Mouse (Mus musculus) hindbrain, embryonic 10.5 days (tissue): ENCODE results near the gene Cd81. TPM values are rescaled to one million over a fixed set of nuclear protein-coding genes. Genes with fewer than 3 reads are reported as not detected.

ENCODE experiments used
- DNase-seq: peaks from one replicate; pipeline ENCODE4 v3.0.0-alpha.2; 2017; ENCODE audit warnings: low spot score
- H3K27ac ChIP-seq: fragments of 300-500 bp; sonication (generic); 2 replicates; pipeline ENCODE4 v1.5.1; 2016; ENCODE audit warnings: mild to moderate bottlenecking, moderate library complexity
- H3K27me3 ChIP-seq: fragments of 300-500 bp; sonication (generic); 2 replicates; pipeline ENCODE4 v1.6.1; 2016; ENCODE audit warnings: mild to moderate bottlenecking; ENCODE audit not compliant: poor library complexity, insufficient read depth, severe bottlenecking
- H3K36me3 ChIP-seq: fragments of 300-500 bp; sonication (generic); 2 replicates; pipeline ENCODE4 v1.6.1; 2016; ENCODE audit warnings: mild to moderate bottlenecking, moderate library complexity
- H3K4me1 ChIP-seq: fragments of 300-500 bp; sonication (generic); replicated peaks from 2 replicates; pipeline ENCODE4 v1.6.1; 2016; ENCODE audit warnings: mild to moderate bottlenecking
- H3K4me3 ChIP-seq: fragments of 300-500 bp; sonication (generic); 2 replicates; pipeline ENCODE4 v1.5.1; 2016; ENCODE audit warnings: mild to moderate bottlenecking, moderate library complexity
- H3K9me3 ChIP-seq: fragments of 300-500 bp; sonication (generic); 2 replicates; pipeline ENCODE4 v1.6.1; 2016; ENCODE audit warnings: mild to moderate bottlenecking, moderate library complexity
- WGBS: fragments of 180-500 bp; shearing (Covaris S2); methylation state at CpG from one replicate; pipeline ENCODE4 v1.1.7; 2016; 5-methylcytosine and 5-hydroxymethylcytosine counted together
- polyA plus RNA-seq: library from polyadenylated mRNA; unstranded; fragments of >200 nt; fragmentation: Nextera tagmentation; extraction: Ambion mirVana; gene quantifications from 2 replicates; pipeline ENCODE4 v1.2.1, GENCODE M21; 2016

The Cd81 gene
- polyA plus RNA-seq, 1 experiment from 2014 or later, result 238 TPM

DNA sequence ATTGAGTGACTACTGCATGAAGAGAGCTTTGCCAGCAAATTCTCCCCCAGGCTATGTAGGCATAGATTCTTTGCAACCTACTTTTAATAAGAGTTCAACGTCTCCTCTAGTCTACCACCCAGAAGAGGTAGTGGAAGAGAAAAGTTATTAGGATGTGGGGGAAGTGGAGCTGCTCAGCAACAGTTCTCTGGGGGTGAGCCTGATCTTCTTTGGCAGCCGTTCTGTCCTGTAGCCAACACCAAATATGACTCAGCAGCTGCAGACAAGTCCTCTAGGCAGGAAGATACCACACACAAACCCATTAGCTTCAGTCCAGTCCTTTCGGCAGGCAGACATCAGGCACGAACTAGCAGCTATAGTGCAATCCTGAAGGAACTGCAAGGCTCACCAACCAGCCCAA lies 48.2 kb downstream of the Cd81 start:
- Histone ChIP-seq H3K4me1 (no peaks in the 10 kb centered on the region), H3K27me3 (peaks cover 34% of the 10 kb centered on the region), H3K36me3 (no peaks in the 10 kb centered on the region), H3K27ac (no peak overlapping the region), H3K4me3 (no peak overlapping the region), H3K9me3 (no peaks in the 10 kb centered on the region)
- no peak for DNase-seq
- WGBS, result 82% methylated on average over 4 of the region's 4 CpGs

DNA sequence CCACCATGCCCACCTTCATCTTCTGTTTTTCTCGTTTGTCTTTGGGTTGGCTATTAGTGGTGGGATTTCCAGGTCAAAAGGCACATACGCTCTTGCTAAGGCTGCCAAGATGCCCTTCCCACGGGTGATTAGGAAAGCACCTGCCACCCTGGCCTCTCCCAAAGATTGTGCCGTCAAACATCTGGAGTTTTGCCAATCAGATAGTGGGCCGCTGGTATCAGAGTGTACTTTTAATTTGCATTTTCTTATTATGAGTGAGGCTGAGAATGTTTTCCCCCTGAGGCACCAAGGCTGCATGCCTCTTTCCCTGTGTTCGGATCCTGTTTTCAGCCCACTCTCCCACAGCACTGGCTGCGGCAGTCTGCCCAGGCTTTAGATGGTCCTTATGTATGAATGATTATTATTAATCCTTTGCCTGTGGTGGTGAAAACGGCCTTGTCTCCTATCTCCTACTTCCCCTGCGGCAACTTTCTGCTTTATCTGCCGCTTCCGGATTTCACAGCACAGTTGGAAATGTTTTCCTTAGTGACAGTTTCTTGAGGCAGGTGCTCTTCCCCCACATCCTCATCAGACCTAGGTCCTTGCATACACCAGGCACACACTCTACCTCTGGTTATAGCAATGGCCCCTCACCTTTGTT lies 52.8 kb downstream of the Cd81 start:
- Histone ChIP-seq H3K27me3 (peaks cover 71% of the 10 kb centered on the region), H3K9me3 (no peaks in the 10 kb centered on the region), H3K4me1 (peaks cover 36% of the 10 kb centered on the region), H3K27ac (no peak overlapping the region), H3K4me3 (no peak overlapping the region), H3K36me3 (no peaks in the 10 kb centered on the region)
- WGBS, result 75% methylated on average over 11 of the region's 11 CpGs
- DNase-seq, result no peak

- Histone ChIP-seq H3K4me3 (peak within 1 kb of the TSS; percentile 51), H3K4me1 (peaks cover 36% of the 10 kb centered on the region), H3K9me3 (no peaks in the 10 kb centered on the region), H3K27me3 (peaks cover 78% of the 10 kb centered on the region), H3K36me3 (no peaks in the 10 kb centered on the region), H3K27ac (0 out of 2 replicates have a peak within 1 kb of the TSS, but pooled peaks have one; percentile 13)
- DNase-seq, result no peak
- WGBS, result 68% methylated on average over 4 of the region's 4 CpGs
Observed at GRCm38 (mm10) chr7:143106062-143106461, 53.5 kb downstream of the Cd81 start, which contains the start of gene Kcnq1. Gene Kcnq1, plus strand, starts transcription at chr7:143106362.

DNA sequence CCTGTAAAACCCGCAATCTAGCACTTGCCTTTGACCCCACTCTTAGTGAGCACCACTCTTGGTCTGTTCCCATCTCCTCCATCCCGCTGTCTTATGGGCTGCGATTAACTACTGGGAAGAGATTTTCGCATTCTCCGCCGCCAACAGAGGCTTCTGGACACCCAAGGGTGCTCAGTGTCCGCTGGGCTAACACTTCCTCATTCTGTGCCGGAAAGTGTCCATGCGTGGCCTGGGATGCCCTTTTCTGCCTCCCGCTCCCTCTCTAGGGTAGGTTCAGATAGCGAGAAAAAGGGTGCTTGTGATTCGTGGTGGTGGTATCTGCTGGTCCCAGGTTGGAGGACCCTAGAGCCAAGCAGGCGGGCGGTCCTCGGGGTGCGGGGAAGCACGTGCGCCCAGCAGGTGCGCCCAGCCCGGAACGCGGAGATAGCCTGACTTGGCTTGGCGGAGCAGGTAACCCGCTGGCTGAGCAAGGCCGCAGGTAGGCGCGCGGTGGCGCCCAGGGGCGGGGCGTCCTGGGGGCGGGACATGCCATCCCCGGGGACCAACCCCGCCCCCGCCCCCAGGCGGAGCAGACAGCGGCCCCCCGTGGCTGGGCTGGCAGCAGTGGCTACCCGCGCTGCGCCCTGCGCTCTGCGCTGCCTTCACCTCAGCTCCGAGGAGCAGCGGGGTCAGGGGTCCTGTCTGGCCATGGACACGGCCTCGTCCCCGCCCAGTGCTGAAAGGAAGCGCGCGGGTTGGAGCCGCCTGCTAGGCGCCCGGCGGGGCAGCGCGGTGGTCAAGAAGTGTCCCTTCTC lies 54.3 kb downstream of the Cd81 start:
- peaks cover 82% of the 10 kb centered on the region for H3K27me3 ChIP-seq
- peak; percentile 26 for DNase-seq
- no peaks in the 10 kb centered on the region for H3K9me3 ChIP-seq
- H3K36me3 ChIP-seq, result no peaks in the 10 kb centered on the region
- peaks cover 36% of the 10 kb centered on the region for H3K4me1 ChIP-seq
- peak overlapping the region; percentile 51 for H3K4me3 ChIP-seq
- 0 out of 2 replicates have a peak overlapping the region, but pooled peaks have one; percentile 13 for H3K27ac ChIP-seq
- 7% methylated on average over 56 of the region's 57 CpGs for WGBS

GRCm38 (mm10) chr7:143108200-143108599 lies 55.7 kb downstream of the Cd81 start:
- 53% methylated on average over 5 of the region's 5 CpGs for WGBS
- Histone ChIP-seq H3K27me3 (peaks cover 75% of the 10 kb centered on the region), H3K27ac (no peak overlapping the region), H3K9me3 (no peaks in the 10 kb centered on the region), H3K4me1 (peaks cover 36% of the 10 kb centered on the region), H3K4me3 (no peak overlapping the region), H3K36me3 (no peaks in the 10 kb centered on the region)
- no peak for DNase-seq

- Histone ChIP-seq H3K36me3 (no peaks in the 10 kb centered on the region), H3K4me3 (no peak overlapping the region), H3K4me1 (peaks cover 36% of the 10 kb centered on the region), H3K27ac (0 out of 2 replicates have a peak overlapping the region, but pooled peaks have one; percentile 12), H3K27me3 (peaks cover 70% of the 10 kb centered on the region), H3K9me3 (peaks cover under 1% of the 10 kb centered on the region; the same call in 1 of the 2 replicates)
- WGBS, result 39% methylated on average over 3 of the region's 3 CpGs
- DNase-seq, result no peak
Observed at GRCm38 (mm10) chr7:143108996-143109660, 56.6 kb downstream of the Cd81 start.

DNA sequence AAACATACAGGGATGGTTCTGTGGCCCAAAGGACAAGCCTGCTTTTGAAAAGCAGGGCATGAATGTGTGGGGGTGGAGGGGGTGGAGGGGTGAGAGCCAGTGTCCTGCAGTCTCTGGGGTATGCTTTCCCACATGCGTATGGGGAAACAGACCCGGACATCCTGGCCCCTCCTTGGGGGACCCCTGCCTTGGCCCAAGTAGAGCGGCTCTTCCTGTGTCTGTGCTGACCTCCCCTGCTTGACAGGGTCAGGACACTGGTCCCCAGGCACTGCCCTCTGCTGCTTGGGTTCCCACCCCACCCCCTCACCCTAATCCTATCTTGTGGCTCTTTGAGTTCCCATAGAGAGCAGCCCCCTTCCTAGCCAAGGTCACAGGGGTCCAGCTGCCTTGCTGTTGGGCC lies 57.2 kb downstream of the Cd81 start:
- no peaks in the 10 kb centered on the region for H3K36me3 ChIP-seq
- peaks cover 36% of the 10 kb centered on the region for H3K4me1 ChIP-seq
- 59% methylated on average over 3 of the region's 3 CpGs for WGBS
- DNase-seq, result no peak
- H3K27ac ChIP-seq, result 0 out of 2 replicates have a peak overlapping the region, but pooled peaks have one; percentile 12
- peaks cover 6% of the 10 kb centered on the region for H3K9me3 ChIP-seq
- no peak overlapping the region for H3K4me3 ChIP-seq
- H3K27me3 ChIP-seq, result peaks cover 67% of the 10 kb centered on the region

DNA sequence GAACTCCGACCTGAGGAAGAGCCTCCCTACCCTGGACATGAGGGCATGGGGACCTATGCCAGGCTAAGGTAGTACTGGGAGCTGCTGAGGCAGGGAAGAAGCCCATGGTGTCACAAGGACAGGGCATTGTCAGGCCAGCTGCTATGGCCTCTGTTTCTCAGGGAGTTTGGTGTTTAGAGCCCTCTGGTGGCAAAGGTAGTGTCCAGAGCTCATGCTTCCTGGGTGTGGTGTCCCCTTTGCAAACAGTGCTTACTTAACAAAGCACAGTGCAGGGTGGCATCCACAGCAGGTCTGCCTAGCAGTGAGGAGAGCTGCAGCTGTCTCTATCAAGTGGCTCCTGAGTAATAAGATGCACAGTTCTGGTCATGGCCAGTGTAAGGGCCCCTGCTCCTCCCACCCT lies 58.3 kb downstream of the Cd81 start:
- H3K9me3 ChIP-seq, result peaks cover 10% of the 10 kb centered on the region
- peaks cover 36% of the 10 kb centered on the region for H3K4me1 ChIP-seq
- no peak overlapping the region for H3K27ac ChIP-seq
- H3K27me3 ChIP-seq, result peaks cover 55% of the 10 kb centered on the region
- 67% methylated on average over 1 of the region's 1 CpGs for WGBS
- DNase-seq, result no peak
- H3K36me3 ChIP-seq, result no peaks in the 10 kb centered on the region
- H3K4me3 ChIP-seq, result no peak overlapping the region

DNA sequence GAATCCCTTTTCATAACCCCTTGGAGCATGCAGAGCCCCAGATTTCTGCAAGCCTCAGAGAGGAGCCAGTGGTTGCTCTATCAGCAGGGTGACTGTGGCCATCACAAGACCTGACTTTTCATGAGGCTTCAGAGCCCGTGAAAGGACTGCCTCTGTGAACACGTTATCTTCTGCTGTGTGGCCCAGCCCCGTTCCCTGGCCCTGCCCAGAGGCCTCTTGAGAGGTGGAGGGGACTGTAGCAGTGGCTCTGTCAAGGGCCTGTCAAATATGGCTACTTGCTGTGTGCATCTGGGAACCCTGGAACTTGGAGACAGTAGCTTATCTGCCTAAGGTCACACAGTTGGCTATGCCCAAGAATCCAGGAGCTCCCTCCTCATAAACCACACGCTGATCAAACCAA lies 59.2 kb downstream of the Cd81 start:
- DNase-seq, result no peak
- H3K4me3 ChIP-seq, result no peak overlapping the region
- 60% methylated on average over 4 of the region's 4 CpGs for WGBS
- no peaks in the 10 kb centered on the region for H3K36me3 ChIP-seq
- H3K9me3 ChIP-seq, result peaks cover 10% of the 10 kb centered on the region
- H3K27ac ChIP-seq, result no peak overlapping the region
- H3K4me1 ChIP-seq, result peaks cover 35% of the 10 kb centered on the region
- peaks cover 46% of the 10 kb centered on the region for H3K27me3 ChIP-seq

DNA sequence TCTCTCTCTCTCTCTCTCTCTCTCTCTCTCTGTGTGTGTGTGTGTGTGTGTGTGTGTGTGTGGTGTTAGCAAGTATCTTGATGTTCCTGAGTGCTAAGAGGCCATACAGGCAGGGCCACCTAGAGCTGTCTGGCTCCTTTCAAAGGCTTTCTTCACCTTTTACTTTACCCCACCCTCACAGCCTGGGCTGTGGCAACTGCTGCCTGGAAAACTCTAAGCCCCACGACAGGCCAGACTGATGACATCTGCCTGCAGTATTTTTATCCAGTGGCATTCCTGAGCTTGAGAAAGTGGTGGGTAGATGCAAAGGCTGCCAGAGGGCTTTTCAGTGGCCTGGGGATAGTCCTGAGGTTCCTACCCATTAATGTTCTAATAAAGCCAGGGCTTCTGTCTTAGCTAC lies 59.9 kb downstream of the Cd81 start:
- Histone ChIP-seq H3K4me3 (no peak overlapping the region), H3K36me3 (no peaks in the 10 kb centered on the region), H3K27me3 (peaks cover 40% of the 10 kb centered on the region), H3K4me1 (peaks cover 28% of the 10 kb centered on the region), H3K9me3 (peaks cover 10% of the 10 kb centered on the region), H3K27ac (no peak overlapping the region)
- 31% methylated on average over 1 of the region's 1 CpGs for WGBS
- DNase-seq, result no peak

DNA sequence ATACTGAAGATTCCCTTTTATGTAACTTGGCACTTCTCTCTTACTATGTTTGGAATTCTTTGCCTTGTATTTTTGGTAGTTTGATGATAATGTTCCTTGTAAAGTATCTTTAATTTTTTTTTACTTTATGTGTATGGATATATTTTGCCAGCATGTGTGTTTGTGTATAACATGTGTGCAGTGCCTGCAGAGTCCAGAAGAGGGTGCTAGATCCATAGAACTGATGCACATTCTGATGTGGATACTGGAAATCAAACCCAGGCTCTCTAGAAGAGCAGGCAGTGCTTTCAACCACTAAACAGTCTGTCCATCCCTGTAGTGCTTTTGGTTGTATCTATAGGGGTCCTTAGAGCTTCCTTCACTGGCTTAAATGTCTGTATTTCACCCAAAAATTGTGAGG lies 62.2 kb downstream of the Cd81 start:
- no peak overlapping the region for H3K27ac ChIP-seq
- peaks cover 16% of the 10 kb centered on the region for H3K27me3 ChIP-seq
- H3K9me3 ChIP-seq, result peaks cover 10% of the 10 kb centered on the region
- H3K36me3 ChIP-seq, result no peaks in the 10 kb centered on the region
- H3K4me3 ChIP-seq, result no peak overlapping the region
- DNase-seq, result no peak
- peaks cover 20% of the 10 kb centered on the region for H3K4me1 ChIP-seq

- DNase-seq, result no peak
- Histone ChIP-seq H3K9me3 (peaks cover 10% of the 10 kb centered on the region), H3K27ac (no peak overlapping the region), H3K27me3 (no peaks in the 10 kb centered on the region; the same call in 1 of the 2 replicates), H3K4me1 (peaks cover 23% of the 10 kb centered on the region), H3K36me3 (no peaks in the 10 kb centered on the region), H3K4me3 (no peak overlapping the region)
- 82% methylated on average over 5 of the region's 5 CpGs for WGBS
Observed at GRCm38 (mm10) chr7:143116521-143116920, 64.0 kb downstream of the Cd81 start.
